Mouse (Mus musculus) effector memory CD4-positive, alpha-beta T cell, adult 5 months (primary cell): Measurements from ENCODE around the gene Rfx7. TPM values are rescaled to one million over a fixed set of nuclear protein-coding genes. Genes with fewer than 3 reads are reported as not detected.

Source experiments
- polyA plus RNA-seq: library from polyadenylated mRNA; unstranded; fragments of 100-300 nt; shearing (Covaris generic); gene quantifications from one replicate; pipeline ENCODE4 v1.2.1, GENCODE M21; 2017

Gene Rfx7
- polyA plus RNA-seq: 32.8 TPM

GRCm38 (mm10) chr9:72531996-72532380 is at the start of gene Rfx7:
Gene Rfx7, plus strand, starts transcription at chr9:72532240.

GRCm38 (mm10) chr9:72492194-72492565 is 39.9 kb upstream of the Rfx7 start, which contains the start of gene Tex9:
Gene Tex9, minus strand, starts transcription at chr9:72492212.

GRCm38 (mm10) chr9:72661895-72662661 is 130.0 kb downstream of the Rfx7 start, which contains the start of gene Nedd4:
Gene Nedd4, plus strand, starts transcription at chr9:72662346.

Other genes with a start within 250 kb of the Rfx7 start
- gene Mns1, start 94.2 kb upstream of the Rfx7 start, polyA plus RNA-seq: 9.9 TPM
- 11.3 TPM for gene Tex9, start 40.0 kb upstream of the Rfx7 start, polyA plus RNA-seq
- 3.9 TPM for gene Nedd4, start 130.1 kb downstream of the Rfx7 start, polyA plus RNA-seq